Mouse (Mus musculus) kidney, postnatal 14 days (tissue): Measurements from ENCODE around the gene Msmp.

ENCODE experiments used
- DNase-seq: peaks from one replicate; pipeline ENCODE4 v3.0.0; 2022; ENCODE audit warnings: mixed read lengths

Msmp gene

DNA sequence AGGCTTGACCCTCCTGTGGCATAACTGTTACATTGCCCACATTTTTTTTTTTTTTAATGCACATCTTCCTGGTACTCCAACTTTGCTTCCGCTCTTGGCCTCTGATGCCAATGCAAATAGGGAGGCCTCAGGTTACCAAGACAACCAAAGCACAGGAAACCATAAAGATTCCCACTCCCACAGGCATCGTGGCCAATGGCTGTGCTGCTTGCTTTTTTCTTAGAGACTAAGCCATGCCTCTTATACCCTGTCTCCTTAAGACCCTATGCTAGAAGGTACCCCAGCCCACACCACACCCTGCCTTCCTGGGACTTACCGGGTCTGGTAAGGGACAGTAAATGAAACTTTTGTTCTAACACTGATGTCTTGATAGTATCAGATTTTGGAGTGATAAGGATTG is 9.2 kb upstream of the Msmp start:
- DNase-seq, result no peak

DNA sequence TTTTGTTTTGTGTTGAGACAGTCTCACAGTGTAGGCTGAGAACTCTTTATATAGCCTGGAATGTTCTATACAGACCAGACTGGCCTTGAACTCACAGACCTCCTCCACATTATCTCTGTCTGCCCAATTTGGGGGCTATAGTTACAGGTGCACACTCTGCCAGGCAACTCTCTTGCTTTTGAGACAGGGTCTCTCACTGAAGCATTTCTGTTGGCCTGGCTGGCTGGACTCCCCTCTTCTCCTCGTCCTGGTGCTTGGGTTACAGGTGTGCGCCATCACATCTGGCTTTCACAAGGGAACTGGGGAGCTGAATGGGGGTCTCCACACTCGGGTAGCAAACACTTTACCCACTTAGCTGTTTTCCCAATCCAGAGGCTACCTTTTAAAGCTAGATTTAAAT is 7.7 kb upstream of the Msmp start:
- no peak for DNase-seq

GRCm38 (mm10) chr4:43591543-43591942 is 7.2 kb upstream of the Msmp start:
- DNase-seq, result no peak

- DNase-seq, result peak; percentile 35
These were observed 3.4 kb upstream of the Msmp start for GRCm38 (mm10) chr4:43587681-43588080.

- DNase-seq, result peak; percentile 78
These were observed 2.1 kb upstream of the Msmp start for GRCm38 (mm10) chr4:43586411-43586810.

DNA sequence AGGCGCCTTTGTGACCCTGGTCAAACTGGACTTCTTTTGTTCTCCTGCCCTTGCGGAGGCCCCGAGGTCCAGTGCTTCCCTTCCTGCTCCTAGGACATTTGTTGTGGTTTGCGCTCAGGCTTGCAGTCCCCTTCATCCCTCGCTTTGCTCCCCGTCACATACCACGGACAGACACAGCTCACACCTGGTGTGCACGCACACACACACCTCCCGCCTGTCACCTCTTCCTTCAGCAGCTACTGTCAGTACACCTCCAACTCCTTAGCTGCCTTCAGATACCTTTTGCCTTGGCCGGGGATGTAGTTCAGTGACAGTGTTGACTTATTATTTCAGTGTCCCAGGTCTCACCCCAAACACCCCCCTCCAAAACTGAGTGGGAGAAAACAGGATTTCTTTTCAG is 1.4 kb upstream of the Msmp start:
- no peak for DNase-seq

DNA sequence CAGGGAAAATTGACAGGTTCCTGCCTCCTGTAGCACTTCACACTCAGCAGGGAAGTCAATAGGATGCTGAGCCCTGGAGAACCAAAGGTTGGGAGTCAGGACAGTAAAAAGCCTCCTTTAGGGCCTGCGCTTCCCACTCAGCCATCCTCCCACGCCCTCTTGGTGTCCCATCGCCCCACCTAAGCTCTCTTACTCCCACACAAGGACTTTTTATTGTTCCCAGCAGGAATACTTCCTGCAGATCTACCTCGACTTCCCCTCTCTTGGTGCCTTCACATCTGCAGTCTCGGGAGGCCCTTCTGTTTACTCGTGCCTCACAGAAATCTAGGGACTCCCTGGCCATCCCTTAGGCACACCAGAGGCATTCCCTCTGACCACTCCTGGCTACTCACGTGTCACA is 873 bp downstream of the Msmp start:
- DNase-seq, result no peak

DNA sequence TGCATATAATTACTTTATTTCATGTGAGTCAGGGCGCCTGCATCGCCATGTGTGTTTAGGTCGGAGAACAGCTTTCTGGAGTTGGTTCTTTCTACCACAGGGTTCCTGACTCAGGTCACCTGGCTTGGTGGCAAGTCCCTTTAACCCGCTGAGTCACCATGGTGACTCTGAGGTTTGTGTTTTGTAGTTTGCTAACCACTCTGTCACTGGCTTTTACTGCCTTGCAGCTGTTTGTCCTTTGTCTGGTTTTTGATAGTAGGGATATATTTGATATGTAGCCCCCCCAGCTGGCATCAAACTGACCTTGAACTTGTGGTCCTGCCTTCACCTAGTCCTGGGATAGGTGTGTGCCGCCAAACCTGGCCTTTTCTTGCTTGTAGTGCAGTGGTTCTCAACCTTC is 2.1 kb downstream of the Msmp start:
- DNase-seq, result no peak

GRCm38 (mm10) chr4:43581381-43581780 is 2.9 kb downstream of the Msmp start:
- no peak for DNase-seq

GRCm38 (mm10) chr4:43580721-43581120 is 3.6 kb downstream of the Msmp start:
- no peak for DNase-seq

DNA sequence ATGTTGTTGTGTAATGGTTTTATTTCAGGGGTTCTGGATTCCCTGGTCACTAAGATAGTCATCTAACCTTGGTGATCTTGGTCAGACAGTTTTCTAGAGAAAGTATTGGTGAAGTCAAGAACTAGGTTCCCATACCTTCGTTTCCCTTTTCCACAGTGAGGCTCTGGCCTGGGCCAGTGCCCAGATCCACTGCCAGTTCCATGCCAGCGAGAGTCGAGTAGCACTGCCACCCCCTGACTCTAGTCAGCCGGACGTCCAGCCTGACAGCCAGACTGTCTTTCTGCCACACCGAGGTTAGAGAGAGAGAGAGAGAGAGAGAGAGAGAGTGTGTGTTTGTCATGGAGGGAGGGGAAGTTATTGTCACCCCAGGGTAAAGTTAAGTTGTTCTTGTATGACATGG is 4.6 kb downstream of the Msmp start:
- no peak for DNase-seq

GRCm38 (mm10) chr4:43579256-43579655 is 5.0 kb downstream of the Msmp start:
- no peak for DNase-seq

DNA sequence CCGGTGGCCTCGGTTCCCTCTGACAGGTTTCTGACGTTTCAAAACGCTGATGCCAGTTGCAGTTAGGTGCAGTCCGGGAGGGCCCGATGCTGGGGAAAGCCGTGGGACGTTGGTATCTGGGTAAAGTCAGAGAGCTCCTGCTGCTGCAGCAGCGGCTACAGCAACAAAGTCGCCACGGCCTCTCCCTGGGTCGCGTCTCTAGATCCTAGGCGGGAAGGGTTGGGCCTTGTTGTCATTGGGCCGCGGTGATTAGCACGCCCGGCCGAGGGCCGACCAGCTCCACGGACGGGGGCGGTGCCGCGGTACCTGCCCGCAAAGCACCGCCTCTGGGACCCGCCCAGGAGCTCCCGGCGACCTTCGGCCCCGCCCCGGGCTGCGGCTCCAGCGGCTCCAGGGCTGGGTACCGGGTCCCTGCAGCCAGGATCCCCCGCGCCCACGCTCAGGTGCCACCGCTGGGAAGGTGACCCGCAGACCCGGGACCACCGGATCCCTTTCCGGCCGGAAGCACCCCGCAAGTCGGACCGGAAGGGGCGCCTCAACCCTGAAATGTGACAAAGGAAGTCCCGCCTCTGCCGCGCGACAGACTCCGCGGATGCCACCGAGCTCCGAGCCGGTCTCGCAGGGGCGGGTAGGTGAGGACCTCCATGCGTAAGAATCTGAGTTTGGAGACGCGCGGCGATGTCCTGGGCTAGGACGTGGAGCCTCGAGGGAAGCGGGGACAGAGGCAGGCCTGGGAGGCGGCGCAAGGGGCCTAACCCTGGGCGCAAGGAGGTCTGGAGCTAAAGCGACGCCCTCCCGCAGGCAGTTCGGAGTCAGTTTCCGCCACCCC is 5.7 kb downstream of the Msmp start, which contains the start of the genes Rgp1 and Gba2:
Gene Rgp1, plus strand, starts transcription at position 340 of the 829 bp plus-strand sequence.
Gene Gba2, minus strand, starts transcription at position 498 of the 829 bp plus-strand sequence.
- DNase-seq, result peak; percentile 95

DNA sequence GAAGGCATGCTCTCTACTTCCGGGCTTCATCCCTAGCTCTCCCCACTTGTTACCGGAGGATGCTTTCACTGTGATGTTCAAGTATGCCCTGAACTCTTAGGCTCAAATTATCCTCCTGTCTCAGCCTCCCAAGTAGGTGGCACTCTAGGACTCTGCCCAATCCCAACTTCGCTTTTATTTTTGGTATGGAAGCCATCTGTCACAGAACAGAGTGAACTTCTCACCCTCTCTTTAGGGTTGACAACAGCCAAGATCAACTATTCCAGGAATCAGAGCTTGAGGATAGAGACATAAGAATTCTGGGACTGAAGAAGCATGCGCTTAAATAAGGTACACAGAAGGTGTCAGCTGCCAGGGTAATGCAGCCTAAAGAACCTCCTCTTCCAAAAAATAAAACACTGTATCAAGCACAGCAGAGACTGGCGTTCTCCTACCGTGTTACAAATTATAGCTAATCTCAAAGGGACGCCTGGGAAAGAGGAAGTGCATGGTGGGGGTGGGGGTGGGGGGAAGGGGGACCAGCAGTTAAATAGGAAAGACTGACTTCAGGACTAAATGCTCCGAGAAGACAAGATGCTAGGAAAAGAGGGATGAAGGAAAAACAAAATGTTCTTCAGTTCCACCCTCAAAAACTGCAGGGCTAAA is 6.9 kb downstream of the Msmp start:
- DNase-seq, result no peak

- DNase-seq, result no peak
These were observed 8.9 kb downstream of the Msmp start for GRCm38 (mm10) chr4:43575356-43575755.

DNA sequence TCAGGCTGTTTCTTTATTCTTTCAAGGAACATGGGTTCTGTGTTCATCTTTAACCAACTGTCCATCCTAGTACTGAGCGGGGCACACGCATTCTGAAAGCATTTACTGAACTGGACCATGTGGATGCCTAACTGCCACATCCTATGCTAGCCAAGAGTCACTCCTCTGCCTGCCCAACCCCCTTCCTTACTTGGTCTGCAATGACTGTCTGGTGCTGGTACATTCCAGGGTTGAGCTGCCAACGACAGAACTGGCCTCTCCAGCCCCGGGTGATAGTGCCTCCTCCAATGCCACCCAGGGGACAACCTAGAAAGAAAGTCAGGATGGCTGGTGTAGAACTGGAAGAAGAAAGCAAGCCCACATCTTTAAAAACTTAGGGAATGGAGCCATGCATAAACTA is 10.7 kb downstream of the Msmp start:
- DNase-seq, result no peak

DNA sequence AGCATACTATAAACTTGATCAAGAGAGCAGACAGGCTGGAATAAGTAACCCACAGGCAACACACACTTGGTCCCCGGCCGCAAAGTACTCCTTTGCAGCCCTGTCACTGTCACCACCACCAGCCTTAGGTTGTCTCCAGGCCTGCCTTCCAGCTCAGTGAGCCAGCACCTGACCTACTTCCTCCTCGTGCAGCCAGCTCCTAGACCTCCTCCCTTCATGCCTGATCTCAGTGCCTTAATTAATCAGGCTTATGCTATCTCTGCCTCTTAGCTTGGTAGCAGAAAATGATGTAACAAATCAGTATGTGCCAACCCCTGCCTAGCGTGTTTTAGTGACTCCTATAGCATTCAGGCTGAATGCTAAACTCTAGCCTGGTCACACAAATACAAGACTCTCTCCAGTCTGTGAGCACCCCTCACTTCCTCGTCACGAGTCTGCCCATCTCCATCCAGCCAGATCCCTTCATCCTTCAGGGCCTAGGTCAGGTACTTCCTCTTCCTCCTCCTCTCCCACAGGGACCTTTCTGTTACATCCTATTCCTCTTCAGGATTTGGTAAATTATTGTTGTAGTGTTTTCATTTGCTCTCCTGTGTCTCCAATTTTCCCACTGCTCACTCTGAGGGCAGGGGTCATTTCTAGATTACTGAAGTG is 12.8 kb downstream of the Msmp start:
- DNase-seq, result no peak

- no peak for DNase-seq
These were observed 17.2 kb downstream of the Msmp start for GRCm38 (mm10) chr4:43567140-43567539.

GRCm38 (mm10) chr4:43564231-43564630 is 20.1 kb downstream of the Msmp start:
- no peak for DNase-seq

GRCm38 (mm10) chr4:43563601-43563875 is 20.8 kb downstream of the Msmp start:
- no peak for DNase-seq

GRCm38 (mm10) chr4:43562769-43563600 is 21.3 kb downstream of the Msmp start:
- no peak for DNase-seq

GRCm38 (mm10) chr4:43561997-43562768 is 22.1 kb downstream of the Msmp start, which contains the start of the genes Creb3 and Tln1:
Creb3 (plus strand) TSS chr4:43562332.
Tln1 (minus strand) TSS chr4:43562691.
- DNase-seq, result peak; percentile 97
